Mouse (Mus musculus) neutrophil, adult 83 days (primary cell): ENCODE data around the gene Trim40. TPM values are rescaled to one million over a fixed set of nuclear protein-coding genes. Genes with fewer than 3 reads are reported as not detected.

Source experiments
- total RNA-seq, 2 experiments: library from RNA; stranded (reverse); gene quantifications; one replicate each; pipeline ENCODE4 v1.2.4; 2023

The Trim40 gene
- total RNA-seq: not detected

DNA sequence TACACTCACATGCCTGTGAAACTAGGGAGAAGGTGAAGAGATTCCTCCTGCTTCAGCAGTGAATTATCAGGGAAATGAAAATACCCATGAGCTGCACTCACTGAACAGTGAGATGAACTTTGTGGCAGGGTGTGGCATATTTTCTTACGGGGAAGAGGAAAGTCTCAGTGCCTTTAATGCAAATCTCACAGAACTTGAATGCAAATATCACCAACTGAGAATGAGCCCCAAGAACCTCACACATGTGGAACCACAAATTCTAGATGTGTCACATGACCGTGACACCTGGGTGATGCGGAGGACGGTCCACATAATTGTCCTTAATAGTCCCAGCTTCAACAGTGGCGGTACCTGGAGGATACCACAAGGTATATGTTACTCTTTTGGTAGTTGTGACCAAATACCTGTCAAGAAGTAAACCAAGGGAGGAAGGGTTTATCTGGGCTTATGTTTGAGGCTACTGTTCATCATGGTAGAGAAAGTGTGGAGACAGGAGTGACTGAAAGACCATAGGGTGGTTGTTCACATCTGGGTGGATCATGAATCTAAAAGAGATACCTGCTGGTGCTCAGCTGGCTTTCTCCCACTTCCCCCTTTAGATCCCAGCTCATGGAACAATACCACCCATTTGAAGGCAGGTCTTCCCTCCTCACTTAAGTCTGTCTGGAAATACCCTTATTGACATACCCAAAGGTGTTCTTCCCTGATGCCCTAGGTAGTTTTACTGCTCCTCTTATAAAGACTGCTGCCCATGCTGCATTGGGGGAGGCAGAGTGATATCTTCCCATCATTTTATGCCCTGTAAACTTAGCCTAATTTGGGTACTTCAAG is at the start of gene Trim40:
TSS of gene Trim40 (minus strand) at position 51 of the 831 bp plus-strand sequence.

DNA sequence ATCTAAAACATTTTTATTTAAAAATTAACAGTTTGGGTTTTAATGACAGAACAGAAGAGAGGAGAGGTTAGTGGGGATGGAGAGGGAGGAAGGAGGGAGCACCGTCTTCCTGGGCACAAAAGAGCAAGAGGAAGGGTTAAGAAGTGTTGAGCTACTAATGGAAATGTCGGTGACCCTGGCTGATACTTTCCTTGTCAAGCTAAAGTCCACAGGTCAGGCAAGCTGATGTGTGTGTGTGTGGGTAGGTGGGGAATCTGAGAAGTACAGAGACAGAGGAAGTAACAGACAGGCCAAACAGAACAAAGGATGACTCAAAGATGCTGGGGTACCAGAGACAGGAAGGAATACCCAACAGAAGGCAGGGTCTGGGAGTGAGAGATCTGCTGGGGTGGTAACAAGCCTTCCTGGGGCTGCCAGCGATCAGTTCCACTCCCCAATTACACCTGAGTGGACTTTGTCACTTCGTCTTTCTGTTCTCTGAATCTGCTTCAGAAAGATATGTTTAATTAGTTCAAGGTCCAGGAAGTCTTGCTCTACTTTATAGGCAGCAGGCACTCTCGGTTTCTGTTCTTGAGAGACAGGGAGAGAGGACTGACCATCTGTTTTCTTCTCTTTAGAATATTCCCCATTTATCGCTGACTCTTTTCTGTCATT is 7.8 kb upstream of the Trim40 start, which contains the start of gene Trim31:
TSS of gene Trim31 (plus strand) at position 567 of the 654 bp plus-strand sequence.

DNA sequence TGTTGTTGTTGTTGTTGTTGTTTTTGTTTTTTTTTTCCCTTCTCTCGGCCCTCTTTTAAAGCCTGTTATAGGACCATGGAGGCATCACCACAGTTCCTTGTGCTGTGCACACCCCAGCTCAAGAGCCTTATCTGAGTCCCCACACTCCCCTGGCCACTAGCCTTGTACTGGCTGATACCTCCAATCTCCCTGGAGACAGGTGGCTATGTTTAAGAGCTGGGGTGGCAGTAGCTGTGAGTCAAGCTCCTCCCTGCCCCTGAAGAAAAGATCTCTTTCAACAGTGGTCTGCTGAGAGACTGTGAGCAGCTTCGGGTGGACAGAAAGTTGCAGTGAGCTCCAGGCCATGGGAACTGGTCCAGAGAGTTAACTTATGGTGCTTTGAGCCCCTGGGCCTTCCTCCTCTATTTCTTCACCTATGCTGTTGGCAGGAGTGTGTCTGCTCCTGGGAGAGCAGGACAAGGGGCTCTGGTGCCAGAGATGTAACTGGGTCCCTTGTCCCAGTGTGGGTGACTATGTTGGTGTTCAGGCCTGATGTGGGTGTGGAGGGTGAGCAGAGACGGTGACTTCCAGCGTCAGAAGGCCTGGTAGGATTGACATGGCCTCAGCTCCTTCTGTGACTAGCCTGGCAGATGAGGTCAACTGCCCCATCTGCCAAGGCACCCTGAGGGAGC is 20.5 kb downstream of the Trim40 start, which contains the start of gene Trim10:
TSS of gene Trim10 (plus strand) at position 291 of the 671 bp plus-strand sequence.

DNA sequence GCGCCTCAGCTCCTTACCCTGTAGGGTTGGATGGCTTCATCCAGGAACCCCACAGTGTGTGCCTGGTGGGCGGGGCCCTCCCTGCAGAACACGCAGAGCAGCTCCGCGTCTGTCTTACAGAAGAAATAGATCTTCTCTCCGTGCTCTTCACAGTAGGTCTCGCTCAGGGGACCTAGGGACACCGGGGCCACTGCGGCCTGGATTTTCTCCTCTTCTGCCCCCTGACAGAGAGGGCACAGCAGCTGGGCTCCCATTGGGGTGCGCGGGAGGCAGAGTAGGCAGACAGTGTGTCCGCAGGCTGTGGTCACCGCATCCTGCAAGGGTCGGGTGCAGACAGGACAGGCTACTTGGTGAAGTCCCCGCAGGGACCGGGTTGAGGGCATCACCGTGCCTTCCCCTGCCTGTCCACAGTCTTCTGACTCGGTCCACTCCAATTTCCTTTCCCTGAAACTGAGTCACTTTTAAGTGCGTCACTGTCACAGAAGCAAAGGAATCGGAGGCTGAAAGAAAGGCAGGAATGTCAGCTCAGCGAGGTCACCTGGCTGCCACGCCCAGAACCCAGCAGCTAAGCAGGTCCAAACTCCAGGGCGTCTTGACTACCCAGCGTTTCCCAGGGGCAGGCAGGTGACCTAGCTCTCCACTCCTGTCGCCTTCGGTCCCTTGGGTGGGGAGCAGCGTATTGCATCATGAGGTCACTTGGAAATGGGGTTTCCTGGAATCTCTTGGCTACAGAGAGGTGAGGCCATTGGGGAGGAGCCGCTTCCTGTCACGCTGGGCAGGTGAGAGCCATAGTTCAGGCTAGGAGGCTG is 23.0 kb downstream of the Trim40 start, which contains the start of gene Trim15:
TSS of gene Trim15 (minus strand) at position 492 of the 809 bp plus-strand sequence.

DNA sequence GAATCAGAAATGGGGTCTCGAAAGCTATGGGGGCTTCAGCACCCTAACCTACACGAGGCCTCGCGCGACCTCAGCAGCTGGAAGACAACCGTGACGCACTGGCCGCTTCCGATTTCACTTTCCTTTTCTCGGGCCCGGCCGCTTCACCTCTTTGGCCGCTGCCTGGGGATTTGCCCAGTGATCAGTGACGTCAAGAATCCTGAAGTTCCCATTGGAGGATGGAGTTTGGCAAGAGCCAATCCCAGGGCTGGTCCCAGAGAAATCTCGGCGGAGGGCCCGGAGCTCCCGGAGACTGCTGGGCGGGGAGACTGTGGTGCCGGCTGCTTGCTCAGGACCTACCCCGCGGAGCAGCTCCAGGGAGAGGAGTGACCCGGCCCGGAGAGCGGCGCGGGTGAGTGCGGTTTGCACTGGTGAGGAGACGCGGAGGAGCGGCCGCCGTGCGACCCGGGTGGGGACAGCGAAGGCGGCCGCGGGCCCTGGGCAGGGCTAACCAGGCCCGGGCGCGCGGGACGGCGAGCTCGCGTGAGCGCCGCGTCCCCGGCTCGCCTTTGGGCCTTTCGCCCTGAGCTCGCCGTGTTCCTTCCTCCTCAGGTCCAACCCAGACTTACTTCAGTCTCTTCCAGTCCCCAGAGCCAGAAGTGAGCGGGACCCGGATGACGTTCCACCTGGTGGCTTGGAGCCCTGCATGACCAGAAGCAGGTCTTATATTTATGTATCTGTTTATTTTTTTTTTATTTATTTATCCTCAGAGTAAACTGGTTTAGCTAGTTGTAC is 52.9 kb downstream of the Trim40 start, which contains the start of gene Trim26:
TSS of gene Trim26 (plus strand) at position 261 of the 774 bp plus-strand sequence.

Other genes starting within 250 kb of the Trim40 start
- gene H2-M9, start 247.5 kb downstream of the Trim40 start, total RNA-seq: not detected
- not detected for gene H2-M1, start 217.9 kb downstream of the Trim40 start, total RNA-seq
- gene H2-M10.5, start 117.2 kb downstream of the Trim40 start, total RNA-seq: not detected
- gene H2-M10.6, start 78.0 kb downstream of the Trim40 start, total RNA-seq: not detected
- 10 to 100 TPM; 24.9 to 33.9 TPM for gene Trim26, start 53.0 kb downstream of the Trim40 start, total RNA-seq
- gene Trim15, start 22.9 kb downstream of the Trim40 start, total RNA-seq: not detected
- 10 to 100 TPM in 1 of 2 experiments, 1 to 10 TPM in 1; 6.7 to 11.4 TPM for gene Trim10, start 20.5 kb downstream of the Trim40 start, total RNA-seq
- not detected for gene Trim31, start 8.0 kb upstream of the Trim40 start, total RNA-seq
- gene Rnf39, start 52.8 kb upstream of the Trim40 start, total RNA-seq: not detected
- 10 to 100 TPM; 36.4 to 42.1 TPM for gene Ppp1r11, start 61.6 kb upstream of the Trim40 start, total RNA-seq
- 10 to 100 TPM; 29.7 to 30.7 TPM for gene Znrd1, start 68.4 kb upstream of the Trim40 start, total RNA-seq
- 1 to 10 TPM; 1.6 to 1.9 TPM for gene Znrd1as, start 68.5 kb upstream of the Trim40 start, total RNA-seq
- gene 2410137M14Rik, start 91.1 kb upstream of the Trim40 start, total RNA-seq: not detected
- gene H2-M5, start 99.4 kb upstream of the Trim40 start, total RNA-seq: not detected
- gene Zfp57, start 111.0 kb upstream of the Trim40 start, total RNA-seq: under 1 TPM in 1 of 2 experiments, not detected in 1; 0.24 TPM
- not detected for gene Mog, start 133.3 kb upstream of the Trim40 start, total RNA-seq
- 10 to 100 TPM; 87.9 to 96.0 TPM for gene Gabbr1, start 155.8 kb upstream of the Trim40 start, total RNA-seq
- under 1 TPM in 1 of 2 experiments, not detected in 1; 0.24 TPM for gene Olfr90, start 198.4 kb upstream of the Trim40 start, total RNA-seq
- gene Olfr91, start 208.2 kb upstream of the Trim40 start, total RNA-seq: not detected
- gene Olfr92, start 230.0 kb upstream of the Trim40 start, total RNA-seq: not detected